Mouse (Mus musculus) C2C12 (cell line): ENCODE measurements around the gene Strn3.

Experiments
- CEBPB ChIP-seq: IDR thresholded peaks from one replicate; pipeline ENCODE4 v1.6.1; 2011; ENCODE audit warnings: low read depth, mild to moderate bottlenecking, control low read depth, moderate library complexity
- CTCF ChIP-seq: IDR thresholded peaks from one replicate; pipeline ENCODE4 v1.5.1; 2011; ENCODE audit not compliant: control insufficient read depth, insufficient read depth, insufficient read length
- FOSL1 ChIP-seq: IDR thresholded peaks from one replicate; pipeline ENCODE4 v1.8.0; 2011; ENCODE audit warnings: mild to moderate bottlenecking, low read length; ENCODE audit not compliant: poor library complexity, insufficient read depth, severe bottlenecking
- MAX ChIP-seq: IDR thresholded peaks from one replicate; pipeline ENCODE4 v1.6.1; 2011; ENCODE audit warnings: mild to moderate bottlenecking, control low read depth
- MYOG ChIP-seq: IDR thresholded peaks from one replicate; pipeline ENCODE4 v1.6.1; 2011; ENCODE audit not compliant: control insufficient read depth, insufficient read length; ENCODE audit errors: extremely low read depth
- USF1 ChIP-seq: IDR thresholded peaks from one replicate; pipeline ENCODE4 v1.6.1; 2011; ENCODE audit warnings: low read depth, mild to moderate bottlenecking, control low read depth, moderate library complexity

DNA sequence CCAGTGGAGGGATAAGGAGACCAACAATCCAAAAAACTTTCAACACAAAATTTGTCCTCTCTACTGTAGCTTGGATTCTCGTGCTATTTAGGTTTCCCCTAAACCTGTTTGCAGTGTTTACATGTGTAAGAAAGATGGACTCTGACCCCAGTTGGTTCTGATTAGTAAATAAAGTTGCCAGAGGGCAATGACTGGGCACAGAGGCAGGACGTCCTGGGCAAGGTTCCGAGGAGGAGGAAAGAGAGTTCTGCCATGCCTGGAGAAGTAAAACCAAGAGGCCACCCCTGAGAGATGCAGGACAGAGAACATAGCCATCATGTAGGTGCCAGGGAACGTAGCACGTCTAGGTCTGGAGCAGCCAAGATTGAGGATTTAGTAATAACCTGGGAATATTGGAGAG is 79.3 kb downstream of the Strn3 start:
- TF ChIP-seq CTCF (no peak), USF1 (no peak), CEBPB (no peak), FOSL1 (no peak), MAX (no peak), MYOG (no peak)
